Mouse (Mus musculus) spleen, postnatal 36 days (tissue): Measurements from ENCODE around the gene Ldhc.
"Not testable (repeated sequence)": the region's sequence is repeated elsewhere in the genome, so short reads cannot be mapped to it uniquely, and the experiment has no call there.

Experiments used
- DNase-seq, 2 experiments: peaks; one replicate each; pipeline ENCODE4 v3.0.0; 2022; ENCODE audit warnings: low spot score in 2 of 2, mixed read lengths in 1 of 2

Gene Ldhc

DNA sequence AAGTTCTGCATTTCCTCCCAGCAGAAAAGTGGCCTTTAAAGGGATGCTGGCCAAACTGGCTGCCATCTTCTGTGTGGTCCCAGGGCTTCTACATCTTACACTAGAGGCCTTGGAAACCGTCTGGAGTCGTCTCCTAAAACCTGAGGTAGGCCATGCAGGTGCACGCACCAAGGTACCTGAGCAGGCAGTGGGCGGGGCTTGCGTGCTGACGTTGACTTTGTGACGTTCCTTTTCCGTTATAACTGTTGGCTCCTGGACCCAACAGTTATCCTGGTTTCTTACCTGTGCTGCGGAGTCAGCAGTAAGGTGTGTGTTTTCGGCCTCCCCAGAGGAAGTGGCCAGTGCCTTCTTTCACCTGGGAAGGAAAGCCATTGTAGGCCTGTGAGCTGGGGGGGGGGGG lies at the start of gene Ldhc:
Gene Ldhc (plus strand): TSS at position 208 of the 400 bp plus-strand sequence.
- DNase-seq = no peak

DNA sequence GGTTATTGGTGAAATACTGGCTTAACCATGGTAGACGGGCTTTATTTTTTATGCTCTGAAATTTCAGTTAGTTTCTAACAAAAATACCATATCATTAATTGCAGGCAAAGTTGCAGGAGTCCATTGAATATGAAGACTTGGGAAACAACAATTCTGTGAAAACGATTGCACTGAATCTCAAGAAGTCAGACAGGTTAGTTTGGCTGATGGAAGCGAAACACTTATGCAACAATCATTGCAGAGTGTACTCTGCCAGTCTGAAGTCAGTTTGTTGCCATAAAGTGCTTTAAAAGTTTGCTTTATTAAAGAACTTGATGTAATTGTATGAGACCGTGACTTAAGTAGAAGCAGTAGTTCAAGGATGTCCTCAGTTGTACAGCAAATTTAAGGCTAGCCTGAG lies 47.0 kb upstream of the Ldhc start:
- no peak for DNase-seq

DNA sequence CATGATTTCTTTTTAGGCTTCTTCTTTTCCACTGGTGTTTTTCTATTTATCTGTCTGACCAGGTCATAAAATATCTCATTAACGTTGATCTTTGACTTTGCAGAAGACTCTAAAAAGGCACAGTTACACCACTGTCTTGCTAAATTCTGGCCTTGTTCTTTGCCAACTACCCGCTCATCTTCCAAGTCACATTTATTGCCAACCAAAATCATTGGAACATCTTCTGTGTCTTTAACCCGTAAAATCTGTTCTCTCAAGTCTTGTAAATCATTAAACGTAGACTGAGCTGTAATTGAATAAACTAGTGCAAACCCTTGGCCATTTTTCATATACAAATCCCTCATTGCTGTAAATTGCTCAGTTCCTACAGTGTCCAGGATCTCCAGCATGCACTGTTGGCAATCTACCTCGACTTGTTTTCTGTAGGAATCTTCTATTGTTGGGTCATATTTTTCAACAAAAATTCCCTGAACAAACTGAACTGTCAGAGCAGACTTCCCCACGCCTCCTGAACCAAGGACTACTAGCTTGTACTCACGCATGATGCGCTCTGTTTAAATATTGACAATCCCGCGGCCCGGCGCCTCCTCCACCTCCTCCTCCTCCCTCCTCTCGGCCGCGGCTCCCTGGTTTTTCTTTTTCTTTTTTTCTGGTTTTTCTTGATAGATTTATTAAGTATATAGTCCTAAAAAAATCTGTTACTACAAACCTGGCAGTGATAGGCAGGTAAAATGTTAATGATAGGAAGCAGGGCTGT lies 39.9 kb upstream of the Ldhc start:
- not testable (repeated sequence) for DNase-seq

DNA sequence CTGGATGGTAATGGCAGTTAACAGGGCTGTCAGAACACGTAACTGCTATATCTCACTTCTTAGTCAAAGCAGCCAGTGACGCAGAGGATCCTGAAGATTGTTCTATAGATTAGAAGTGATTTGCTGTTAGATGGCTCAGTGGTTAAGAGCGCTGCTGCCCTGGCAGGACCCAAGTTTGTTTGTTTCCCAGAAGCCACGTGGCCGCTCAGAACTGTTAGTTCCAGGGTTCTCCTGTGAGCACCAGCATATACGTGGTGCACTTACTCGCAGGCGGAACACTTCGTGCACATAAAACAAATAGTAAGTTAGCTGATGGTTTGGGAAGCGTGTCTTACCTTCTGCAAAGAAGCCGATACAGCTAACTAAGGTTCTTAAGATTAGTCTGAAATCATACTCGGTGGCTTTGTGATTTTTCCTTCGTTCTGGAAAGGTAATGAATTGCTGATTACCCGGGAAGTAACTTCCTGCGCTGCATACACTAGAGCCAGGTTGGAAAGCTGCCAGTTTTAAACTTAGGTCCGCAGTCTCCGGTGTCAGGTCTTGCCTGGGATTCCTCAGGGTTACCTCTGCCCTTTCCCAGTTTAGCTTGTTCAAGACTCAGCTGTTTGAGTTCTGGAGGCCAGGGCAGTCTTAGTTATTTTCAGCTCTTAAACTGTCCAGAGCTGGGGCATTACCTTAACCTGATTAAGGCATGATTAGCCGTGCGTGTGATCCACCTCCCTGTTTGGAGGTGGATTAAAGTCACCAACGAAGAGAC lies 33.8 kb upstream of the Ldhc start:
- no peak for DNase-seq

DNA sequence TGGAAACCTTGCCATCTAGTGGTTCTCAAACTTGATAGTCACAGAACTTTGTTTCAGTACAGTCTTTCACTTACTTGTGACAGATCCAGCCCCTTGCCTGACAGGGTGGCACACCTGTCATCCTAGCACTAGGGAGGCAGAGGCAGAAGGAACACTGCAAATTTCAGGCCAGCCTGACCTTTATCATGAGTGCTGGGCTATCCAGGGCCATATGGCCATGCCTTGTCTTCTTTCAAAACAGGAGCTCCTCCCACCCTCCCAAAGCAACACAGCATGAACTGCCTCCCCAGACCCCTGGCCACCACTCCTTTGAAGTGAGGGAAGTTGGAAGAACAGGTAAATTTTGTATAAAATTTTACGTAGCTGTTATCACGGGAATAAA lies 33.2 kb upstream of the Ldhc start:
- DNase-seq = no peak

DNA sequence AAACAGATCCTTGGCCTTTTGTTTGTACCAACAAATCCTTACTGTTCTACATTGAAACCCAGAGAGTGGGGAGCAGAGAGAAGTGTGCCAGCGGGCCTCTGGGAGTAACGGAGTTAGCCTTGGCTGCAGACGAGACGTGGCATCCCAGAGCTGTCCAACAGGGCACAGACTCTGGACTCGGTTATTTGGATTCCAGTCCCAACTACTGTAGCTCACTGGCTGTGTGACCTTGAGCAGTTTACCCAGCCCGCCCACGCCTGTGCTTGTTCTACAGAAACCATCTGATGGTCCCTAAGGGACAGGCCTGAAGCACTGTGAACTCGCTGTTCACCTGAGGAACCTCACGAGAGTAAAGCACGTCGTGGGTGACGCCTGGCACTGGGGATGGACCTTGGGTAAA lies 31.1 kb upstream of the Ldhc start:
- DNase-seq = no peak

DNA sequence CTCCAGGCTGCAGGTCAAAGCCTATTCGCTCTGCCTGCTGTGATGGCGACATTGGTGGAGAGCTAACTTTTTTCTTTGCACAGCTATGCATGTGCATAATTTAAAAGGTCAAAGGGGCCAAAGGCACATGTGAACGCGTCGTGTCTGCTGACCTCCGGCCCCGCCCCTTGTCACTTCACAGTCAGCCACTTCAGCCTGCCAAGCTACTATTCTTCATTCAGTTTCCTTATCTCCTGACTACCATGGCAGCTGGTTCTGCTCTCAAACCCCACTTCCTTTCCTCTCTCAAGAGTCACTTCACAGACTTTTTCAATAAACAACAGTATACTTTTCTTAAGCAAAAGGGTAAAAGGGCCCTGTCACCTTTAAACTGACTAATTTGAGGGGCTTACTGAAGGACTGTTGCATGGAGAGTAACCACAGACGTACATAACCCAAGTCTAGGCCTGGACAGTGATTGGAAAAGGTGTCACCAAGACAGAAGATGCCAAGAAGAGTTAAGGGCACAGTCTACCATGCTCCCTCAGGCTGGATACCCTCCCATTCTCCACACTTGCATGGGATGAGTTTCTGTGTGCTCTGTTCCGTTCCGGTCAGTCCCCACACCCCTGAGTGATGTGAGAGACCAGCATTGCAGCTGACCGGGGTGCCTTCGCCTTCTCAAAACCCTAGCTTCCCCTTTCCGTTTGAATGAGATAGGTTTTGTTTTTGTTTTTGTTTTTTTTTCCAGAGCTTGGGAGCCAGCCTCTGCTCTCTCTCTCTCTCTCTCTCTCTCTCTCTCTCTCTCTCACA lies 30.0 kb upstream of the Ldhc start:
- peak; percentile 37 to 50 for DNase-seq

DNA sequence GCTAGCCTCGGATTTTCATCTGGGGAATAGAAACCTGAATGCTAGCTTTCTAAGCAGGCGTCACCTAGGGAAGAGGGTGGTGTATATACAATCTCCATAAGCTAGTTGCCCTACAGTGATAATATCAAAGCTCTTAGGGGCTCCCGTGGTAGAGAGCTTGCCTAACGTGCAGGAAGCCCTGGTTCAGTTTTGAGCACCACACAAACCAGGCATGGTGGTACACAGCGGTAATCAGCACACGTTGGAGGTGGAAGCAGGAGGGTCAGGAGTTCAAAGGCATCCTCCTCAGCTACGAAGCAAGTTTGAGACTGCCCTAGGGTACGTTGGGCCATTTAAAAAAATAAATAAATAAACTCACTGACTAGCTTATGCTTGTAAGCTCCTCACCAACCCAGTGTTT lies 29.3 kb upstream of the Ldhc start:
- no peak for DNase-seq

DNA sequence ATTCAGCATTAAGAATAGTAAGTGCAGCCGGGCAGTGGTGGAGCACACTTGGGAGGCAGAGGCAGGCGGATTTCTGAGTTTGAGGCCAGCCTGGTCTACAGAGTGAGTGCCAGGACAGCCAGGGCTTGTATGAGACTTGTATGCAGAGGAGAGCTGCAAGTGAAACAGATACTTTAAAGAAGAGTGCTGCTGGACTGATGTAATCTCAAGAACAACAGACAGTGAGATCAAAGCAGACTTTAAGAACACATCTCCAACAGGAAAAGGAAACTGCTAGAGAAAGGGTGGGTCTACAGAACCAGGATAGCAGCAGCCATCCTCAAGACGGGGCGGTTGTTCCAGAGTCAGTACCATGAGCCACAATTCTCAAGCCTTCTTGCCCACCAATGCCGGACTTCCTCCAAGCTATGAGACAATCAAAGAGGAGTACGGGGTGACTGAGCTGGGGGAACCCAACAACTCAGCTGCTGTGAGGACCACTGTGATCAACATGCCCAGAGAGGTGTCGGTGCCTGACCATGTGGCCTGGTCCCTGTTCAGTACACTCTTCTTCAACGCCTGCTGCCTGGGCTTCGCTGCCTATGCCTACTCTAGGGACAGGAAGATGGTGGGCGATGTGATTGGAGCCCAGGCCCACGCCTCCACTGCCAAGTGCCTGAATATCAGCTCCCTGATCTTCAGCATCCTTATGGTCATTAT lies 28.7 kb upstream of the Ldhc start:
- not testable (repeated sequence) for DNase-seq

DNA sequence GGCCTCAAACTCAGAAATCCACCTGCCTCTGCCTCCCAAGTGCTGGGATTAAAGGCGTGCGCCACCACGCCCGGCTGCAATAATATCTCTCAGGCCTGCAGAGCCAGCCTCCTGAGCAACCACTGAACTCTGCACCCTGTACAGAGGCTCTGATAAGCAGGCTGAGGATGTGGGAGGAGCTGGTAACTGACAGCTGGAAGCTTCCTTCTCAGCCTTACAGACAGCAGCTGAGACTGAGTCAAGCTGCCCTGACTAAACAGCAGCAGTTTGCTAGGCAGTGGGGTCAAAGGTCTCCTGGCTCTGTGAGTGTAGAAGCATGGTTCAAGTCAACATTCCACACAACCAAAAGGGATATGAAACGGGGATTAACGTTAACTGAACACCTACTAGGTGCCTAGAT lies 27.7 kb upstream of the Ldhc start:
- peak; percentile 61 to 62 for DNase-seq

DNA sequence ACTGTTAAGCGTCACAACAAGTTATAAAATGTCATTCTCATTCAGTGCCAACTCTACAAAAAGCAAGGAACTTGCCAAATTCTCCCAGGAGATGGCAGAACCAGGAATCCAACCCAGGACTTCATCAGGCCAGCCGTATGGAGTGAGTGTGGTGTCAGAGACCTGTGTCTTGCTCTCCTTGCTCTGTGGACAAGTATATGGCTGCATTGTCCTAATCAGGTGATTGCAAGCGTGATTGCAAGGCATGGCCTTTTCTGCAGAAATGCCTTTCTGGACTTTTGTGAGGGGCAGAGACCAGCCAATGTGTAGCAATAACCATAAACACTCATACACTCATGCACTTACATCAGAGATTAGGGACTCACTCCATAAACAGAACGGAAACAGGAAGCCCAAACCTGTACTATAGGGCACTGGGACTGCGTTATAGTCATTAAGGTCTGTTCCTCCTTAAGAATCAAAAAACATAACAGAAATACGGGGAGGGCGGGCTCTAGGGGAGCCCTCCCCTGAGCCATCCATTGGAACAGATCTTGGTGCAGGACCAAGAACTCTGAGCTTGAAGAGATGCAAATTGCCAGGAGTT lies 27.2 kb upstream of the Ldhc start:
- no peak for DNase-seq

DNA sequence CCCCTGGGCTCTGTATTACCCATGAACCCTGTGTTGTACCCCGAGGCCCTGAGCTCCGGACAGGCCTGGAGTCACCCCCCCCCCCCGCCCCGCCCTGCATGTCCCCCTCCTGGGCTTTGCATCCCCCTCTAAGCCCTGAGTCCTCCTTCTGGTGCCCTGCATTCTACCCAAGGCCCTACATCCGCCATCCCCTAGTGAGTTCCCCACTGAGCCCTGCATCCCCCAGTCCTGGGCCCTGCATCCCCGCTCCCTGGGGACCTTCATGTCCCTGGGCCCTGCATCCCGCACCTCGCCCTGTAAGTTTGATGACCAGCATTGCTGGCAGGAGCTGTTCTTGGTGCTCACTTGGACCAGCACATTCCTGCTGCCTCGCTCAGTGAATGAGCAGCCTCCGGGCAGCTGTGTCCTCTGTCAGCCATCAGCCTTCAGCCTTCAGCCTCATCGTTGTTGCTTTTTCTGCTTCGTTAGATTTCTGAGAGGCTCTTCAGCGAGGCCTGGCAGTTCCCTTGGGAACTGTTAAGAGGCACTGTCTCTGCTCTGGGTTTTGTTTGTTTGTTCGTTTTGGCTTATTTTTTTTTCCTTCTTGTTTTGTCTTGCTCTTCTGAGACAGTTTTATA lies 25.9 kb upstream of the Ldhc start:
- no peak for DNase-seq

DNA sequence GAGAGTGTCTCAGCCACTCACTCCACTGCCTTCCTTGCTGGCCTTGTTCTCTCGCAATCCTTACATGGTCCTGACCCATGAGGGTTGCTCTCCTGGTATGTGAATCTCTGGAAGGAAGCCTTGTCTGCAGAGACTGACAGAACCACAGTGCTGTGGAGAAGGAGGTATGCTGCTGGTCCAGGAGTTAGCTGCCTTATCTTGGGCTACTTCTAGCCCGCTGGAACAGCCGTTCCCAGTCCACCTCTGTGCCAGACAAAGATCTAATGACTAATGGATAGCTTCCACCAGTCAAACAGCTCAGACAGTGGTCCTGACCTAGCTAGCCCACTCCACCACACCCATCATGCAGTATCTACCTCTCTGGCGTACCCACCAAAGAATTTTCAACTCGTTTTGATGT lies 24.6 kb upstream of the Ldhc start:
- DNase-seq = no peak

DNA sequence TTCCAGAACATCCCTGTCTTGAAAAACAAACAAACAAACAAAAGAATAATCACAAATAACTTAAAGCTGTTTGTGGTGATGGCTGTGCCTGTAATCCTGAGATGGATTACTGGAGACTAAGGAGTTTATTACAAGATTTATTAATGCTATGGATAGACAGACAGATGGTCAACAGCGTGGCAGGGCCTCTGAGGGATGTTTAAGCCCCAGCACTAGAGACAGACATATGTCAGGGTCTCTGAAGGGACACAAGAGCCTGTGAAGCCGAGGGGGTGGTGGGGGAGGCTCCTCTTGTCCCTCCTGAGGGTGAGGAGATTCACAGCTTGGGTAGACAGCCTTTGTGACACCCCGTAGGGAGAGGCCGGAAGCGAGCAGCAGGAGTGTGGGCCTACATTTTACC lies 23.9 kb upstream of the Ldhc start:
- DNase-seq = no peak

DNA sequence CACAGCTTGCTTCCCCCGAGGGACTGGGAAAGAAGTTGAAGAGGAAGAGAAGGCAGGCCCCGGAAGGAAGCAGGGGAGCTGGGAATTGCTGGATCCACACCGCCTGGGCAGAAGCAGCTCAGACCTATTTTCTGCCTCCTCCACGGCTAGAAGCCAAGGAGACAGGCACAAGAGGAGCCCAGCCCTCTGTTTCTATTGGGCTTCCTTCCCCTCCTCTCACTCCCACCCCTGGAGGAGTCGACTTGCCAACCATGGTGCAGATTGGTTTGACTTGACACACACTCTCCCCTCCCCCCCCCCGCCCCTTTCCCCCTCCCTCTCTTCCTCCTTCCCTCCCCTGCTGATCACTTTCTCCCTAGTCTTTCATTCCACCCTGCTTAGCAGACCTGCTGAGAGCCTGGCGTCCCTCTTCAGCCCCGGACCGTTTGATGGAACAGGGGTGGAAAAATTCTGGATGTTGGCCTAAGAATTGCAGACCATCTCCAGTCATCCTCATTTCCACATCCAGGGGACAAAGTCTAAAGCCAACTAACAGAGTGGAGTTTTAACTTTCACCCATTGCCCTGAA lies 22.8 kb upstream of the Ldhc start:
- DNase-seq = no peak

DNA sequence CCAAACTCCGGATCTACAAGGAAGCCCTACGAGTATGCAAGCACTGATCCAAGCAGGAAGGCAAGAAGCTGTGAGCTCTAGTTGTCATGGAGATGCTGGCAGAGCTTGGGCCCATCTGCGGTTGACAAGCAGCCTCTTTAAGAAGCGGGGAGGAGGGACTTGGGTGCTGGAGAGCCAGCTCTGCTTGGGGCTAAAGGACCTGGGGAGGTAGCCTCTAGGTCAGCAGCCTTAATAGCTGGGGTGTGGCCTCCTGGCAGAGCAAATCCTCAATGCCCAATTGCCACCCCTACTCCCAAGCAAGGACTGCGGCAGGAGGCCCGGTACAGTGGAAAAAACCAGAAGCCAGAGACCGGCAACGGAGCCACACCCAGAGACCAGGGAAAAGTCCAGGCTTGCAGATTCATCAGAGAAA lies 22.1 kb upstream of the Ldhc start:
- DNase-seq = peak; percentile 36 to 37

DNA sequence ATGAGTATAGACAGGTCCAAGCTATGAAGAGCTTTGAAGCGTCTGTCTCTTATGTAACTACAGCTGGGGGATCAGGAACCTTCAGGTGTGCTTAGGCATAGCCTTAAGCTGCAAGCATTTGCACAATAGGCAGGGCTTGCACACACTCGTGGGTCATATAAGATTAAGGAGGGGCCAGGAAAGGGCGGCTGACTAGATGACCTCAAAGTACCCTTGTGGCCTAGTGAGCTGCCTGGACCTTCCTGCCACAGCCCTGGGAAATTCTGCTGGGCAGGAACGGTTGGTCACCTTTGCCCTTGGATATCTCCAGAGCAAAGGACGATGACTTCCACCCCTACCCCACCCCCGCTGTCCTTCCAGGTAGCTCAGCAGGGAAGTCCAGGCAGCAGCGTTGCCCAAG lies 21.6 kb upstream of the Ldhc start:
- no peak for DNase-seq

DNA sequence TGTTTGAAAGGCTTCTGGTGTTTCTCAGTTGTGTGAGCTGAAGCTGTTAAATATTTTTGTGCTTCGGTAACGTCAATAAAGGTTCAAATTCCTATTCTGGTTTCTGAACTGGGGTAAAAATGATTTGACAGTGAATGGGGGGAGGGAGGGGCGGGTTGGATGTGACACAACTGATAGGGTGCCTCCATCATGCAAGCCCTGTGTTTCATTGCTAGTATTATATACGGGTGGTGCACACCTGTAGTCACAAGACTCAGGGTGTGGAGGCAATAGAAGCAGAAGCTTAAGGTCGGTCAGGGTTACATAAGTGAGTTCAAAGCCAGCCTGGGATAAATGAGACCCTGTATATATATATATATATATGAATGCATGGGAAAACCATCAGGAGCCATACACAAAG lies 21.1 kb upstream of the Ldhc start:
- DNase-seq = no peak

DNA sequence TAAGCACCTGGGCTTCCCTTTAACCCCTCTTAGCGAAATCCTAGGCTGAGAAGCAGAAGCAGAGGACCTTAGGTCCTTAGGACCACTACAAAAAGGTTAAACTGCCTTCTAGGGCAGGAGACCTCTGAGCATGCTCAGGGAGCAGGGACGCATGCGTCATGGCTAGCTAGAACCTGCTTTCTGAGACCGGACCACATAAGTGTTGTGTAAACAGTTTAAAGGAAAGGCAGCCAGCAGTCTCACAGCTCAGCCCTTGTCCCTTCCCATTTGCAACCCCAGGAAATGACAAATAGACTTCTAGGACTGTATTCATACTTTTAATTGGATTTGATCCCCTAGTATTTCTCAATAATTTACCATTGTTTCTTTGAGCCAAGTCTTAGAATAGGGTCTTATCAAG lies 20.7 kb upstream of the Ldhc start:
- no peak for DNase-seq

DNA sequence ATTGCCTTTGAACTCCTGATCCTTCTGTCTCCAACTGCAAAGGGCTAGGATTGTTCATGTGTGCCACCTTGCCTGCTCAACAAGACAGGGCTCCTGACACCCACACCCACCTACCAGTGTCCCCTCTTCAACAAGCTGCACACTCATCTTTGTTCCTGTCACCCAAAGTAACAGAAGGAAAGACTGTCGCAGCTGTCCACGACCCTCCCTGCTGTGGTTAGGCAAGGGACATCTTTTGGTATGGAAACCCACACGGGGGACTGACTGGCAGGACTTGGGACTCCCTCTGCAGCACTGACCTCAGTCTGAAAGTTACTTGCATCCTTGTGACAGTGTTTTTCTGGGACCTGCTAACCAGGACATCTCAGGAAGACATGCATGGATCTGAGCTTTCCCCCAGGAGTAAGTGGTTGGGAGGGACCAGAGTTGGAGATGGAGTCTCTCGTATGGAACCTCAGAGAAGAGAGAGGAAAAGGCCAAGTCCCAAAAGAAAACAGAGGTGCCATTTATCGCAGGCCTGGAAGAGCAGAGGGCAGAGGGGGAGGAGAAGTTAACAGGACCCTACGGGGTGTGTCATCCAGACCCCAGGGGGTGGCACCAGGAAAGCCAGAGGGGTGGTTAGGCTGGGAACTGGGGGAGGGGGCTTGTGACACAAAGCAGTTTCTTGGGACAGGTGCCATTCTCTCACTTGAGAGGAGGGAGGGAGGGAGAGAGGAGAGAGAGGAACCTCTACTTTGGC lies 20.0 kb upstream of the Ldhc start, which contains the start of gene Ldha:
Gene Ldha (plus strand): TSS at position 689 of the 739 bp plus-strand sequence.
- DNase-seq = no peak
